7 mouse cellular contexts compared by ENCODE assay signal in genomic region chr7:139187771-139188633, GRCm38 (mm10). TPM values are rescaled to one million over a fixed set of nuclear protein-coding genes. Genes with fewer than 3 reads are reported as not detected.
DNase-seq lines count a peak whose midpoint lies in the region; ATAC-seq lines count a peak whose summit lies in the region.

No protein-coding gene starts in this region.

- H3K4me1 ChIP-seq in intestine, embryonic 15.5 days (replicated peaks): peaks cover 14% of the 10 kb centered on the region
- H3K4me1 ChIP-seq in limb, embryonic 11.5 days (ENCODE audit: control insufficient read depth, insufficient read depth, low read length): 0 out of 2 replicates have a peak, but pooled peaks cover 2% of the 10 kb centered on the region
- 0 out of 2 replicates have a peak, but pooled peaks cover 9% of the 10 kb centered on the region for H3K4me1 ChIP-seq in midbrain, embryonic 11.5 days (ENCODE audit: control insufficient read depth, insufficient read depth, low read length)

- H3K27me3 ChIP-seq in intestine, embryonic 15.5 days (replicated peaks): peaks cover 31% of the 10 kb centered on the region
- H3K27me3 ChIP-seq in limb, embryonic 11.5 days (ENCODE audit: control insufficient read depth, insufficient read depth, low read length): peaks cover 27% of the 10 kb centered on the region
- peaks cover 25% of the 10 kb centered on the region for H3K27me3 ChIP-seq in midbrain, embryonic 11.5 days (ENCODE audit: control insufficient read depth, insufficient read depth, low read length)

- ATAC-seq in granulocyte monocyte progenitor cell, adult 5-6 weeks (replicated peaks; ENCODE audit: poor library complexity, severe bottlenecking): peak; percentile 85
- peak; percentile 98 for ATAC-seq in intestine, embryonic 15.5 days
- ATAC-seq in limb, embryonic 11.5 days (ENCODE audit: insufficient number of reproducible peaks, low FRiP score, low TSS enrichment, low read depth): peak; percentile 93
- ATAC-seq in midbrain, embryonic 11.5 days (ENCODE audit: low FRiP score): peak; percentile 98

- DNase-seq in adrenal gland, postnatal 4 days (ENCODE audit: low spot score in 2 of 2): peak; percentile 50 to 56
- DNase-seq in embryo, embryonic 11 days: peak; percentile 93
- DNase-seq in limb, embryonic 11.5 days (ENCODE audit: low spot score): peak; percentile 89
- DNase-seq in midbrain, embryonic 11.5 days (ENCODE audit: low spot score, missing footprints): peak; percentile 98
- peak; percentile 70 for DNase-seq in right cerebral cortex, postnatal 4 days

- H3K4me3 ChIP-seq in intestine, embryonic 15.5 days (replicated peaks): peak overlapping the region; percentile 71
- peak overlapping the region; percentile 59 for H3K4me3 ChIP-seq in limb, embryonic 11.5 days (ENCODE audit: low read depth, low read length)
- H3K4me3 ChIP-seq in midbrain, embryonic 11.5 days (ENCODE audit: low read depth, low read length): peak overlapping the region; percentile 62

- H3K9me3 ChIP-seq in intestine, embryonic 15.5 days: no peaks in the 10 kb centered on the region
- H3K9me3 ChIP-seq in limb, embryonic 11.5 days (ENCODE audit: control insufficient read depth, low read length): 0 out of 2 replicates have a peak, but pooled peaks cover 2% of the 10 kb centered on the region
- no peaks in the 10 kb centered on the region for H3K9me3 ChIP-seq in midbrain, embryonic 11.5 days (ENCODE audit: control insufficient read depth, low read length)

- peak overlapping the region; percentile 100 for H3K4me2 ChIP-seq in intestine, embryonic 15.5 days (replicated peaks)
- H3K4me2 ChIP-seq in limb, embryonic 11.5 days (ENCODE audit: low read depth, severe bottlenecking): peak overlapping the region; percentile 95
- H3K4me2 ChIP-seq in midbrain, embryonic 11.5 days: peak overlapping the region; percentile 92

- H3K9ac ChIP-seq in intestine, embryonic 15.5 days: peak overlapping the region; percentile 53
- H3K9ac ChIP-seq in limb, embryonic 11.5 days (ENCODE audit: low read length): peak overlapping the region; percentile 56
- H3K9ac ChIP-seq in midbrain, embryonic 11.5 days (ENCODE audit: low read length): peak overlapping the region; percentile 66

- 0 out of 2 replicates have a peak overlapping the region, but pooled peaks have one; percentile 17 for H3K27ac ChIP-seq in intestine, embryonic 15.5 days
- no peak overlapping the region for H3K27ac ChIP-seq in limb, embryonic 11.5 days (replicated peaks; ENCODE audit: low read depth, low read length)
- no peak overlapping the region for H3K27ac ChIP-seq in midbrain, embryonic 11.5 days (ENCODE audit: low read depth, low read length)

- no peaks in the 10 kb centered on the region for H3K36me3 ChIP-seq in intestine, embryonic 15.5 days
- H3K36me3 ChIP-seq in limb, embryonic 11.5 days (ENCODE audit: control insufficient read depth, insufficient read depth, low read length): no peaks in the 10 kb centered on the region
- H3K36me3 ChIP-seq in midbrain, embryonic 11.5 days (ENCODE audit: control insufficient read depth, insufficient read depth, low read length): no peaks in the 10 kb centered on the region

- WGBS in intestine, embryonic 15.5 days: under 1% methylated on average over 93 of the region's 94 CpGs
- under 1% methylated on average over 88 of the region's 94 CpGs for WGBS in limb, embryonic 11.5 days
- whole genome bisulfite sequencing in midbrain, embryonic 11.5 days: under 1% methylated on average over 90 of the region's 94 CpGs

RNA-seq across cellular contexts. Expression of gene Lrrc27, which starts 24.8 kb away (rescaled TPM):
- total RNA-seq in adrenal gland, postnatal 4 days (2021): 1 to 10 TPM; 4.5 to 5.6 TPM
- total RNA-seq in granulocyte monocyte progenitor cell, adult 5-6 weeks (2014; fragmentation: Nextera tagmentation): 7.4 TPM in 1 of 2 replicates, not detected in the other
- 0.56 and 3.5 TPM in 2 replicates for total RNA-seq in granulocyte monocyte progenitor cell, adult 5-6 weeks (2017)
- polyA plus RNA-seq in intestine, embryonic 15.5 days (2015; fragmentation: Nextera tagmentation; extraction: Ambion mirVana): 4.4 TPM in 2 replicates
- 3.2 and 4.9 TPM in 2 replicates for polyA plus RNA-seq in limb, embryonic 11.5 days (2014; fragmentation: Nextera tagmentation; extraction: Ambion mirVana)
- polyA plus RNA-seq in midbrain, embryonic 11.5 days (2014; fragmentation: Nextera tagmentation; extraction: Ambion mirVana): 6.8 and 9.8 TPM in 2 replicates

RNA-seq across cellular contexts. Expression of gene Stk32c, which starts 25.1 kb away (rescaled TPM):
- total RNA-seq in adrenal gland, postnatal 4 days (2021): 1 to 10 TPM; 3.8 to 4.3 TPM
- 0.28 TPM in 1 of 2 replicates, not detected in the other for total RNA-seq in granulocyte monocyte progenitor cell, adult 5-6 weeks (2014; fragmentation: Nextera tagmentation)
- not detected in 2 replicates for total RNA-seq in granulocyte monocyte progenitor cell, adult 5-6 weeks (2017)
- 0.10 and 0.29 TPM in 2 replicates for polyA plus RNA-seq in intestine, embryonic 15.5 days (2015; fragmentation: Nextera tagmentation; extraction: Ambion mirVana)
- 0.17 TPM in 1 of 2 replicates, not detected in the other for polyA plus RNA-seq in limb, embryonic 11.5 days (2014; fragmentation: Nextera tagmentation; extraction: Ambion mirVana)
- 0.33 and 0.63 TPM in 2 replicates for polyA plus RNA-seq in midbrain, embryonic 11.5 days (2014; fragmentation: Nextera tagmentation; extraction: Ambion mirVana)
